Mouse (Mus musculus): ENCODE data around the gene Iqsec1. TPM values are rescaled to one million over a fixed set of nuclear protein-coding genes. Genes with fewer than 3 reads are reported as not detected.
"Not testable (repeated sequence)": the region's sequence is repeated elsewhere in the genome, so short reads cannot be mapped to it uniquely, and the experiment has no call there.

Iqsec1 gene
- polyA plus RNA-seq, 1 experiment from 2014 or later = 2.6 TPM

- no peak overlapping the region for H3K9ac ChIP-seq
- no peaks in the 10 kb centered on the region for H3K9me3 ChIP-seq (replicated peaks)
- H3K27ac ChIP-seq = no peak overlapping the region
- H3K27me3 ChIP-seq = no peaks in the 10 kb centered on the region
- H3K4me3 ChIP-seq (replicated peaks) = no peak overlapping the region
- H3K4me1 ChIP-seq (replicated peaks) = peaks cover 8% of the 10 kb centered on the region
- no peak for ATAC-seq (ENCODE audit: low read depth)
- no peak for DNase-seq
- peaks cover 6% of the 10 kb centered on the region for H3K36me3 ChIP-seq
- WGBS (ENCODE audit: insufficient replicate concordance) = 41% methylated on average over 1 of the region's 1 CpGs
- no peak overlapping the region for H3K4me2 ChIP-seq
These were observed 337.9 kb downstream of the Iqsec1 start for GRCm38 (mm10) chr6:90650634-90651033.

- Histone ChIP-seq H3K27me3 (no peaks in the 10 kb centered on the region), H3K36me3 (peaks cover 20% of the 10 kb centered on the region), H3K9ac (no peak overlapping the region), H3K4me1 (replicated peaks) (peaks cover 8% of the 10 kb centered on the region), H3K4me3 (replicated peaks) (no peak overlapping the region), H3K9me3 (replicated peaks) (no peaks in the 10 kb centered on the region), H3K4me2 (no peak overlapping the region), H3K27ac (no peak overlapping the region)
- 62% methylated on average over 4 of the region's 4 CpGs for WGBS (ENCODE audit: insufficient replicate concordance)
- 0 out of 2 replicates have a peak, but pooled peaks have one; percentile 15 for ATAC-seq (ENCODE audit: low read depth)
- no peak for DNase-seq
These were observed 339.2 kb downstream of the Iqsec1 start for GRCm38 (mm10) chr6:90649279-90649678.

GRCm38 (mm10) chr6:90648391-90648790, 340.1 kb downstream of the Iqsec1 start:
- Histone ChIP-seq H3K27ac (no peak overlapping the region), H3K4me3 (replicated peaks) (no peak overlapping the region), H3K36me3 (peaks cover 29% of the 10 kb centered on the region), H3K4me2 (no peak overlapping the region), H3K27me3 (no peaks in the 10 kb centered on the region), H3K9ac (no peak overlapping the region), H3K9me3 (replicated peaks) (no peaks in the 10 kb centered on the region), H3K4me1 (replicated peaks) (peaks cover 8% of the 10 kb centered on the region)
- DNase-seq = no peak
- 84% methylated on average over 6 of the region's 6 CpGs for WGBS (ENCODE audit: insufficient replicate concordance)
- no peak for ATAC-seq (ENCODE audit: low read depth)

- no peak overlapping the region for H3K4me2 ChIP-seq
- no peak for DNase-seq
- H3K9me3 ChIP-seq (replicated peaks) = no peaks in the 10 kb centered on the region
- H3K36me3 ChIP-seq = peaks cover 63% of the 10 kb centered on the region
- ATAC-seq (ENCODE audit: low read depth) = no peak
- H3K27ac ChIP-seq = no peak overlapping the region
- 78% methylated on average over 4 of the region's 4 CpGs for WGBS (ENCODE audit: insufficient replicate concordance)
- H3K4me1 ChIP-seq (replicated peaks) = peaks cover 8% of the 10 kb centered on the region
- H3K4me3 ChIP-seq (replicated peaks) = no peak overlapping the region
- no peak overlapping the region for H3K9ac ChIP-seq
- H3K27me3 ChIP-seq = no peaks in the 10 kb centered on the region
These were observed 343.5 kb downstream of the Iqsec1 start for GRCm38 (mm10) chr6:90644965-90645364.

GRCm38 (mm10) chr6:90643057-90643456, 345.4 kb downstream of the Iqsec1 start:
- peaks cover 82% of the 10 kb centered on the region for H3K36me3 ChIP-seq
- ATAC-seq (ENCODE audit: low read depth) (no peak), DNase-seq (no peak)
- no peak overlapping the region for H3K27ac ChIP-seq
- H3K27me3 ChIP-seq = no peaks in the 10 kb centered on the region
- H3K9me3 ChIP-seq (replicated peaks) = no peaks in the 10 kb centered on the region
- WGBS (ENCODE audit: insufficient replicate concordance) = 72% methylated on average over 3 of the region's 3 CpGs
- no peak overlapping the region for H3K4me3 ChIP-seq (replicated peaks)
- no peaks in the 10 kb centered on the region for H3K4me1 ChIP-seq (replicated peaks)
- H3K4me2 ChIP-seq = no peak overlapping the region
- no peak overlapping the region for H3K9ac ChIP-seq

- H3K4me2 ChIP-seq = no peak overlapping the region
- no peaks in the 10 kb centered on the region for H3K27me3 ChIP-seq
- H3K4me3 ChIP-seq (replicated peaks) = no peak overlapping the region
- 78% methylated on average over 3 of the region's 3 CpGs for WGBS (ENCODE audit: insufficient replicate concordance)
- peaks cover 98% of the 10 kb centered on the region for H3K36me3 ChIP-seq
- H3K9me3 ChIP-seq (replicated peaks) = no peaks in the 10 kb centered on the region
- H3K9ac ChIP-seq = no peak overlapping the region
- DNase-seq (no peak), ATAC-seq (ENCODE audit: low read depth) (no peak)
- H3K27ac ChIP-seq = no peak overlapping the region
- H3K4me1 ChIP-seq (replicated peaks) = peaks cover 15% of the 10 kb centered on the region
These were observed 352.9 kb downstream of the Iqsec1 start for GRCm38 (mm10) chr6:90635611-90636010.

GRCm38 (mm10) chr6:90635081-90635480, 353.4 kb downstream of the Iqsec1 start:
- WGBS (ENCODE audit: insufficient replicate concordance) = 60% methylated on average over 4 of the region's 4 CpGs

GRCm38 (mm10) chr6:90632526-90632925, 356.0 kb downstream of the Iqsec1 start:
- H3K9me3 ChIP-seq (replicated peaks); H3K27me3 ChIP-seq; ATAC-seq (ENCODE audit: low read depth); H3K9ac ChIP-seq; H3K4me3 ChIP-seq (replicated peaks); DNase-seq; H3K4me2 ChIP-seq: not testable (repeated sequence)
- Histone ChIP-seq H3K4me1 (replicated peaks) (peaks cover 44% of the 10 kb centered on the region), H3K36me3 (peaks cover 98% of the 10 kb centered on the region), H3K27ac (0 out of 2 replicates have a peak overlapping the region, but pooled peaks have one; percentile 19)
- WGBS (ENCODE audit: insufficient replicate concordance) = 69% methylated on average over 3 of the region's 3 CpGs

More at GRCm38 (mm10) chr6:90635081-90635480, 353.4 kb downstream of the Iqsec1 start:
- peaks cover 21% of the 10 kb centered on the region for H3K4me1 ChIP-seq (replicated peaks)
- no peak overlapping the region for H3K9ac ChIP-seq
- H3K27me3 ChIP-seq = no peaks in the 10 kb centered on the region
- DNase-seq (no peak), ATAC-seq (ENCODE audit: low read depth) (no peak)
- peaks cover 98% of the 10 kb centered on the region for H3K36me3 ChIP-seq
- H3K9me3 ChIP-seq (replicated peaks) = no peaks in the 10 kb centered on the region
- no peak overlapping the region for H3K4me2 ChIP-seq
- no peak overlapping the region for H3K4me3 ChIP-seq (replicated peaks)
- no peak overlapping the region for H3K27ac ChIP-seq

- Histone ChIP-seq H3K9me3 (replicated peaks) (no peaks in the 10 kb centered on the region), H3K4me3 (replicated peaks) (no peak overlapping the region), H3K27me3 (no peaks in the 10 kb centered on the region), H3K4me1 (replicated peaks) (peaks cover 60% of the 10 kb centered on the region), H3K27ac (0 out of 2 replicates have a peak overlapping the region, but pooled peaks have one; percentile 9), H3K9ac (no peak overlapping the region), H3K4me2 (no peak overlapping the region), H3K36me3 (peaks cover 97% of the 10 kb centered on the region)
- WGBS (ENCODE audit: insufficient replicate concordance) = 88% methylated on average over 7 of the region's 7 CpGs
- DNase-seq (no peak), ATAC-seq (ENCODE audit: low read depth) (no peak)
These were observed 358.1 kb downstream of the Iqsec1 start for GRCm38 (mm10) chr6:90630427-90630826.

- Histone ChIP-seq H3K9ac (no peak overlapping the region), H3K4me2 (no peak overlapping the region), H3K36me3 (peaks cover 93% of the 10 kb centered on the region), H3K9me3 (replicated peaks) (no peaks in the 10 kb centered on the region), H3K4me1 (replicated peaks) (peaks cover 61% of the 10 kb centered on the region), H3K27me3 (no peaks in the 10 kb centered on the region), H3K4me3 (replicated peaks) (no peak overlapping the region), H3K27ac (peak overlapping the region; percentile 53; the same call in 1 of the 2 replicates)
- ATAC-seq (ENCODE audit: low read depth) = no peak
- DNase-seq = no peak
- WGBS (ENCODE audit: insufficient replicate concordance) = 66% methylated on average over 6 of the region's 6 CpGs
These were observed 359.0 kb downstream of the Iqsec1 start for GRCm38 (mm10) chr6:90629506-90629905.

GRCm38 (mm10) chr6:90627556-90627955, 360.9 kb downstream of the Iqsec1 start:
- H3K4me1 ChIP-seq (replicated peaks) = peaks cover 79% of the 10 kb centered on the region
- ATAC-seq (ENCODE audit: low read depth) = no peak
- peaks cover 74% of the 10 kb centered on the region for H3K36me3 ChIP-seq

More at GRCm38 (mm10) chr6:90627556-90627955, 360.9 kb downstream of the Iqsec1 start:
- Histone ChIP-seq H3K27me3 (no peaks in the 10 kb centered on the region), H3K4me3 (replicated peaks) (no peak overlapping the region), H3K27ac (peak overlapping the region; percentile 31), H3K9ac (0 out of 2 replicates have a peak overlapping the region, but pooled peaks have one; percentile 8), H3K4me2 (no peak overlapping the region), H3K9me3 (replicated peaks) (no peaks in the 10 kb centered on the region)
- WGBS (ENCODE audit: insufficient replicate concordance) = 77% methylated on average over 4 of the region's 4 CpGs
- no peak for DNase-seq

Measured in liver, embryonic 13.5 days (tissue).